Mouse (Mus musculus) thymus, postnatal 0 days (tissue): ENCODE data around the gene Ptprn2. TPM values are rescaled to one million over a fixed set of nuclear protein-coding genes. Genes with fewer than 3 reads are reported as not detected.

Source experiments
- DNase-seq: peaks from one replicate; pipeline ENCODE4 v3.0.0-alpha.2; 2015; ENCODE audit warnings: low spot score
- polyA plus RNA-seq: library from polyadenylated mRNA; unstranded; fragments of >200 nt; fragmentation: Nextera tagmentation; extraction: Ambion mirVana; gene quantifications from 2 replicates; pipeline ENCODE4 v1.2.1, GENCODE M21; 2015

Ptprn2 gene
- polyA plus RNA-seq, 1 experiment from 2014 or later, result 0.14 TPM

- no peak for DNase-seq
Measured at GRCm38 (mm10) chr12:116968215-116968939, 482.9 kb downstream of the Ptprn2 start.

GRCm38 (mm10) chr12:116975547-116975946 is 490.0 kb downstream of the Ptprn2 start:
- DNase-seq, result no peak

GRCm38 (mm10) chr12:116976981-116977380 is 491.5 kb downstream of the Ptprn2 start:
- no peak for DNase-seq

GRCm38 (mm10) chr12:116978201-116978600 is 492.7 kb downstream of the Ptprn2 start:
- no peak for DNase-seq

- DNase-seq, result no peak
Measured at GRCm38 (mm10) chr12:116981315-116981714, 495.8 kb downstream of the Ptprn2 start.

GRCm38 (mm10) chr12:116989144-116989543 is 503.6 kb downstream of the Ptprn2 start:
- no peak for DNase-seq

GRCm38 (mm10) chr12:117001546-117002148 is 516.1 kb downstream of the Ptprn2 start:
- DNase-seq, result no peak

GRCm38 (mm10) chr12:117016753-117017595 is 531.5 kb downstream of the Ptprn2 start:
- DNase-seq, result no peak

- DNase-seq, result no peak
Measured at GRCm38 (mm10) chr12:117017912-117018311, 532.4 kb downstream of the Ptprn2 start.

- DNase-seq, result no peak
Measured at GRCm38 (mm10) chr12:117023235-117023634, 537.7 kb downstream of the Ptprn2 start.

- DNase-seq, result no peak
Measured at GRCm38 (mm10) chr12:117024916-117025315, 539.4 kb downstream of the Ptprn2 start.

- no peak for DNase-seq
Measured at GRCm38 (mm10) chr12:117025676-117026075, 540.2 kb downstream of the Ptprn2 start.

- DNase-seq, result no peak
Measured at GRCm38 (mm10) chr12:117027351-117027750, 541.8 kb downstream of the Ptprn2 start.

- DNase-seq, result no peak
Measured at GRCm38 (mm10) chr12:117028333-117028961, 542.9 kb downstream of the Ptprn2 start.

- no peak for DNase-seq
Measured at GRCm38 (mm10) chr12:117033172-117033571, 547.7 kb downstream of the Ptprn2 start.

- no peak for DNase-seq
Measured at GRCm38 (mm10) chr12:117034506-117034905, 549.0 kb downstream of the Ptprn2 start.

GRCm38 (mm10) chr12:117035243-117035642 is 549.7 kb downstream of the Ptprn2 start:
- DNase-seq, result peak; percentile 26

GRCm38 (mm10) chr12:117039411-117039810 is 553.9 kb downstream of the Ptprn2 start:
- no peak for DNase-seq

- no peak for DNase-seq
Measured at GRCm38 (mm10) chr12:117041409-117041808, 555.9 kb downstream of the Ptprn2 start.

- DNase-seq, result no peak
Measured at GRCm38 (mm10) chr12:117042706-117043105, 557.2 kb downstream of the Ptprn2 start.
